Comparison of ENCODE assay signal across 9 mouse cellular contexts in the genomic region with DNA sequence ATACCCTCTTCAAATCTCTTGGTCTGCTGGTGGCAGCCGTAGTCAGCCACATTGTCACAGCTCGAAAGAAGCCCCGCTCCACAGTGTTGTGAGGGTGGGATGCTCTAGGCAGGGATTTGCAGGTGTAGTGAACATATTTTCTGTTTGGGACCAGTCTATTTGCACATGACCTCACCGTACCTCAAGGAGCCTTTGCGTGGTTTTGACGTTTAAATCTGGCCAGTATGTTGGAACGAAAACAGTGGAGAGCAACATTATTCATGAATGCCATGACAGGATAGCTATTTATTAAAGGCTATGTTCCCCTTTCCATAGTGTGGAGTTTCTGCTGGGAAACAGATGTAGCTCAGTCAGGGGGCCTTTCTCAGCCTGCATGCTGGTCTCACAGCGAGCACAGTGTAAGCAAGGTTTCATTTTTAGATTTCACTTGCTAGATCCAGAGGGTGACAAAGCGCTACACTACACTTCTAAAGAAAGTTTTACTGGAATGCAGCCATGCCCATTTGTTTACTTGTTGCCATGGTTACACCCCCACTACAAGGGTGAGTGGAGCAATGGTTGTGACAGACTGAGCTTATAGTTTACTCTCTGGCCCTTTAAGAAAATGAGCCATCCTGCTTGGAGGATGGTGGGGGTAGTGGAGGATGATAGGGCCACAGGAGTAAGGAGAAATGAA. TPM values are rescaled to one million over a fixed set of nuclear protein-coding genes. Genes with fewer than 3 reads are reported as not detected.
DNase-seq lines count a peak whose midpoint lies in the region; ATAC-seq and TF ChIP-seq lines count a peak whose summit lies in the region.
"Had no signal": no experiment of that assay in that cellular context is flagged by ENCODE, and none has a peak within 500 bp of the region (broad histone marks: within the 10 kb centered on the region; RNA-seq: fewer than 3 reads in every experiment).

No protein-coding gene starts in this region.

- DNase-seq in kidney, adult 2 months = peak; percentile 14
- no peak for DNase-seq in kidney, adult 18-20 months
- DNase-seq in adipocyte (ENCODE audit: low spot score) = peak; percentile 65
- no peak for DNase-seq in cerebellum, postnatal 25 days
- no peak for DNase-seq in thymus, postnatal 4 days

- H3K9ac ChIP-seq in lung, embryonic 15.5 days = no peak overlapping the region

- no peaks in the 10 kb centered on the region for H3K4me1 ChIP-seq in kidney, adult 2 months (ENCODE audit: control insufficient read depth, insufficient read depth, low read length)
- H3K4me1 ChIP-seq in lung, embryonic 15.5 days = peaks cover 10% of the 10 kb centered on the region

- H3K9me3 ChIP-seq in lung, embryonic 15.5 days = no peaks in the 10 kb centered on the region

- H3K36me3 ChIP-seq in kidney, adult 2 months (ENCODE audit: control insufficient read depth, insufficient read depth, low read length) = no peaks in the 10 kb centered on the region
- H3K36me3 ChIP-seq in lung, embryonic 15.5 days = no peaks in the 10 kb centered on the region

- no peak overlapping the region for H3K4me2 ChIP-seq in lung, embryonic 15.5 days

- H3K4me3 ChIP-seq in kidney, adult 2 months (ENCODE audit: insufficient read depth, low read depth, low read length) = no peak overlapping the region
- no peak overlapping the region for H3K4me3 ChIP-seq in lung, embryonic 15.5 days

- no peaks in the 10 kb centered on the region for H3K27me3 ChIP-seq in kidney, adult 2 months (replicated peaks; ENCODE audit: control insufficient read depth, insufficient read depth, low read length)
- H3K27me3 ChIP-seq in lung, embryonic 15.5 days = no peaks in the 10 kb centered on the region

- TF ChIP-seq CTCF in kidney, adult 2 months (conservative IDR thresholded peaks at IDR 0.05; ENCODE audit: insufficient read depth, insufficient read length, low read depth, low read length) = no peak

- WGBS in kidney, adult 2 months = 63% methylated on average over 9 of the region's 9 CpGs
- WGBS in lung, embryonic 15.5 days = 40% methylated on average over 9 of the region's 9 CpGs

- no peak overlapping the region for H3K27ac ChIP-seq in kidney, adult 2 months (ENCODE audit: insufficient read depth, low read depth, low read length)
- H3K27ac ChIP-seq in lung, embryonic 15.5 days = no peak overlapping the region

- TF ChIP-seq POLR2A in kidney, adult 2 months (IDR thresholded peaks at IDR 0.05; ENCODE audit: low read depth, low read length) = no peak

- peak; percentile 72 for ATAC-seq in frontal cortex, adult (ENCODE audit: low TSS enrichment)
- peak; percentile 68 for ATAC-seq in lung, embryonic 15.5 days (ENCODE audit: borderline replicate concordance, extremely low read depth, low FRiP score, low TSS enrichment)
- no peak for ATAC-seq in megakaryocyte, adult 5-6 weeks (ENCODE audit: poor library complexity, severe bottlenecking)

RNA-seq across cellular contexts. Expression of gene Arhgap44, which starts 52.3 kb away (rescaled TPM):
- polyA plus RNA-seq in kidney, adult 2 months (2012; rRNA removed) = 5.0 and 6.7 TPM in 2 replicates
- 12.9 and 15.8 TPM in 2 replicates for polyA plus RNA-seq in lung, embryonic 15.5 days (2015; fragmentation: Nextera tagmentation; extraction: Ambion mirVana)
- not detected in 2 replicates for total RNA-seq in megakaryocyte, adult 5-6 weeks (2015)
- not detected in 2 replicates for total RNA-seq in megakaryocyte, adult 5-6 weeks (2017)
- total RNA-seq: hematopoietic stem cell, adult 5-6 weeks had no signal

RNA-seq across cellular contexts. Expression of gene Myocd, which starts 54.7 kb away (rescaled TPM):
- polyA plus RNA-seq in kidney, adult 2 months (2012; rRNA removed) = 0.34 and 1.2 TPM in 2 replicates
- polyA plus RNA-seq in lung, embryonic 15.5 days (2015; fragmentation: Nextera tagmentation; extraction: Ambion mirVana) = 18.4 and 22.9 TPM in 2 replicates
- not detected in 2 replicates for total RNA-seq in megakaryocyte, adult 5-6 weeks (2015)
- not detected in 2 replicates for total RNA-seq in megakaryocyte, adult 5-6 weeks (2017)
- total RNA-seq: hematopoietic stem cell, adult 5-6 weeks had no signal

RNA-seq across cellular contexts. Expression of gene 1700086D15Rik, which starts 55.4 kb away (rescaled TPM):
- 0.09 and 0.11 TPM in 2 replicates for polyA plus RNA-seq in kidney, adult 2 months (2012; rRNA removed)
- polyA plus RNA-seq in lung, embryonic 15.5 days (2015; fragmentation: Nextera tagmentation; extraction: Ambion mirVana) = 0.20 and 0.22 TPM in 2 replicates
- total RNA-seq in megakaryocyte, adult 5-6 weeks (2015) = not detected in 2 replicates
- total RNA-seq in megakaryocyte, adult 5-6 weeks (2017) = not detected in 2 replicates
- total RNA-seq: hematopoietic stem cell, adult 5-6 weeks had no signal

Comparison
In these comparisons a context has a peak if more than half of its experiments do, and no peak if none do; other contexts are left out.
1. DNase-seq: peak in kidney, adult 2 months (single experiment) and adipocyte (single experiment); none in kidney, adult 18-20 months (single experiment), cerebellum, postnatal 25 days (0 of 2) and thymus, postnatal 4 days (single experiment).